Mouse (Mus musculus) skeletal muscle tissue, postnatal 0 days (tissue): Measurements from ENCODE around the gene Gm20917. TPM values are rescaled to one million over a fixed set of nuclear protein-coding genes. Genes with fewer than 3 reads are reported as not detected.

Experiments
- polyA plus RNA-seq: library from polyadenylated mRNA; unstranded; fragments of >200 nt; fragmentation: Nextera tagmentation; extraction: Ambion mirVana; gene quantifications from 2 replicates; pipeline ENCODE4 v1.2.1, GENCODE M21; 2015

The Gm20917 gene
- polyA plus RNA-seq: not detected in 2 replicates

GRCm38 (mm10) chrY:79151022-79151421 lies at the start of gene Gm20917:
Gm20917 (minus strand) TSS chrY:79151122.

Other genes with a start within 250 kb of the Gm20917 start
- gene Gm20916, start 168.4 kb upstream of the Gm20917 start, polyA plus RNA-seq: not detected in 2 replicates